Mouse (Mus musculus): ENCODE data around the gene Clic6. TPM values are rescaled to one million over a fixed set of nuclear protein-coding genes. Genes with fewer than 3 reads are reported as not detected.

Clic6 gene
- polyA plus RNA-seq, 1 experiment, result 0.02 TPM

DNA sequence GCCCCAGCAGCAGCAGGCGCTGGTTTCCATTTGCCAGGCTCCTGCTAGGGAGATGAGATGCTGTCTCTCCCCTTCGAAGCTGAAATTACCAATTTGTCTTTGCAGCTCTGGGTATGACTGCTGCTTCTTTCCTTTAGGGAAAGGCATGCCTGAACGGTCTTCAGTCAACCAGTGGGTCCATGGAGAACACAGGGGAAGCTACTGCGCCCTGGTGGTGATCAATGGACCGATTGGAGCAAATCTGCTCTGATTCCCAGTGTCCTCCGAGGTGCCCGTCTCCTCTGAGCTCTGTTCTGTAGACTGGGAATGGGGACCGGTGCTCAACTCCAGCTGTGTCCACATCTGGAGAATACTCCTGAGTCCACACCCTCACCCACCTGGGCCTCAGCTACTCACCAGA, 30.0 kb upstream of the Clic6 start:
- no peak for DNase-seq (ENCODE audit: low read depth in 1 of 2, low spot score in 2 of 2)
- Histone ChIP-seq H3K4me1 (ENCODE audit: control insufficient read depth, insufficient read depth, insufficient read length) (no peaks in the 10 kb centered on the region), H3K27ac (ENCODE audit: insufficient read depth, low read length) (no peak overlapping the region), H3K4me3 (ENCODE audit: extremely low read depth, insufficient read depth, insufficient read length) (no peak overlapping the region), H3K36me3 (ENCODE audit: control insufficient read depth, insufficient read depth, low read length) (no peaks in the 10 kb centered on the region; the same call in 1 of the 2 replicates), H3K27me3 (ENCODE audit: control insufficient read depth, insufficient read depth, low read length) (no peaks in the 10 kb centered on the region)
- WGBS, result 89% methylated on average over 8 of the region's 8 CpGs
- TF ChIP-seq CTCF (IDR thresholded peaks at IDR 0.05; ENCODE audit: extremely low read depth, insufficient read depth, insufficient read length, insufficient replicate concordance), result no peak
- no peak for TF ChIP-seq POLR2A (IDR thresholded peaks at IDR 0.05; ENCODE audit: low read depth, low read length)

DNA sequence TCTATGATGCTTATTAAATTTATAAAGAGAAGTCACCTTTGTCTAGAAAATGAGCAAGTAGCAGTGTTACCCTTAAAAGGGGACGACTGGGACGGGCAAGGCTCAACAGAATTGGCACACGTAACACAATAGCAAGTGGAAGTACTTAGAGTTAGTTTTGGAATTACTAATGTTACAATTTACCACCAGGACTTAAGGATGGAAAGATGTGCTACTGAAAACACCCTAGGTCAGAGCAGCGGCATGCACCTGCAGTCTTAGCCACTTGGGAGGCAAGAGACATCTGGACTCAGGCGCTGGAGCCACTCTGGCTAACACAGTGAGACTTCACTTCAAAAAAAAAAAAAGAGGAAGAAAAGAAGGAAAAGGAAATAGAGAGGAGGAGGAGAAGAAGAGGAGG, 29.6 kb upstream of the Clic6 start:
- Histone ChIP-seq H3K4me3 (ENCODE audit: extremely low read depth, insufficient read depth, insufficient read length) (no peak overlapping the region), H3K27me3 (ENCODE audit: control insufficient read depth, insufficient read depth, low read length) (no peaks in the 10 kb centered on the region), H3K4me1 (ENCODE audit: control insufficient read depth, insufficient read depth, insufficient read length) (no peaks in the 10 kb centered on the region), H3K27ac (ENCODE audit: insufficient read depth, low read length) (no peak overlapping the region), H3K36me3 (ENCODE audit: control insufficient read depth, insufficient read depth, low read length) (no peaks in the 10 kb centered on the region; the same call in 1 of the 2 replicates)
- no peak for DNase-seq (ENCODE audit: low read depth in 1 of 2, low spot score in 2 of 2)
- 82% methylated on average over 5 of the region's 5 CpGs for WGBS
- TF ChIP-seq CTCF (IDR thresholded peaks at IDR 0.05; ENCODE audit: extremely low read depth, insufficient read depth, insufficient read length, insufficient replicate concordance), result no peak

GRCm38 (mm10) chr16:92457594-92457993, 27.9 kb upstream of the Clic6 start:
- no peak overlapping the region for H3K27ac ChIP-seq (ENCODE audit: insufficient read depth, low read length)
- H3K27me3 ChIP-seq (ENCODE audit: control insufficient read depth, insufficient read depth, low read length), result no peaks in the 10 kb centered on the region
- DNase-seq (ENCODE audit: low read depth in 1 of 2, low spot score in 2 of 2), result peak; percentile 9 to 33
- no peak overlapping the region for H3K4me3 ChIP-seq (ENCODE audit: extremely low read depth, insufficient read depth, insufficient read length)
- 47% methylated on average over 7 of the region's 7 CpGs for WGBS
- no peaks in the 10 kb centered on the region for H3K4me1 ChIP-seq (ENCODE audit: control insufficient read depth, insufficient read depth, insufficient read length)
- no peaks in the 10 kb centered on the region for H3K36me3 ChIP-seq (ENCODE audit: control insufficient read depth, insufficient read depth, low read length)
- TF ChIP-seq POLR2A (IDR thresholded peaks at IDR 0.05; ENCODE audit: low read depth, low read length) (no peak), CTCF (IDR thresholded peaks at IDR 0.05; ENCODE audit: extremely low read depth, insufficient read depth, insufficient read length, insufficient replicate concordance) (peak; percentile 77; the same call in 1 of the 2 replicates)

- H3K27me3 ChIP-seq (ENCODE audit: control insufficient read depth, insufficient read depth, low read length), result no peaks in the 10 kb centered on the region
- no peaks in the 10 kb centered on the region for H3K36me3 ChIP-seq (ENCODE audit: control insufficient read depth, insufficient read depth, low read length)
- 89% methylated on average over 6 of the region's 6 CpGs for WGBS
- no peaks in the 10 kb centered on the region for H3K4me1 ChIP-seq (ENCODE audit: control insufficient read depth, insufficient read depth, insufficient read length)
- no peak for DNase-seq (ENCODE audit: low read depth in 1 of 2, low spot score in 2 of 2)
- no peak overlapping the region for H3K27ac ChIP-seq (ENCODE audit: insufficient read depth, low read length)
- TF ChIP-seq CTCF (IDR thresholded peaks at IDR 0.05; ENCODE audit: extremely low read depth, insufficient read depth, insufficient read length, insufficient replicate concordance) (no peak), POLR2A (IDR thresholded peaks at IDR 0.05; ENCODE audit: low read depth, low read length) (no peak)
- no peak overlapping the region for H3K4me3 ChIP-seq (ENCODE audit: extremely low read depth, insufficient read depth, insufficient read length)
Observed at GRCm38 (mm10) chr16:92461412-92461811, 24.1 kb upstream of the Clic6 start.

- no peaks in the 10 kb centered on the region for H3K27me3 ChIP-seq (ENCODE audit: control insufficient read depth, insufficient read depth, low read length)
- H3K27ac ChIP-seq (ENCODE audit: insufficient read depth, low read length), result no peak overlapping the region
- TF ChIP-seq CTCF (IDR thresholded peaks at IDR 0.05; ENCODE audit: extremely low read depth, insufficient read depth, insufficient read length, insufficient replicate concordance) (no peak), POLR2A (IDR thresholded peaks at IDR 0.05; ENCODE audit: low read depth, low read length) (no peak)
- 66% methylated on average over 14 of the region's 14 CpGs for WGBS
- H3K4me3 ChIP-seq (ENCODE audit: extremely low read depth, insufficient read depth, insufficient read length), result no peak overlapping the region
- no peaks in the 10 kb centered on the region for H3K36me3 ChIP-seq (ENCODE audit: control insufficient read depth, insufficient read depth, low read length)
- no peak for DNase-seq (ENCODE audit: low read depth in 1 of 2, low spot score in 2 of 2)
- no peaks in the 10 kb centered on the region for H3K4me1 ChIP-seq (ENCODE audit: control insufficient read depth, insufficient read depth, insufficient read length)
Observed at GRCm38 (mm10) chr16:92464390-92464972, 21.1 kb upstream of the Clic6 start.

DNA sequence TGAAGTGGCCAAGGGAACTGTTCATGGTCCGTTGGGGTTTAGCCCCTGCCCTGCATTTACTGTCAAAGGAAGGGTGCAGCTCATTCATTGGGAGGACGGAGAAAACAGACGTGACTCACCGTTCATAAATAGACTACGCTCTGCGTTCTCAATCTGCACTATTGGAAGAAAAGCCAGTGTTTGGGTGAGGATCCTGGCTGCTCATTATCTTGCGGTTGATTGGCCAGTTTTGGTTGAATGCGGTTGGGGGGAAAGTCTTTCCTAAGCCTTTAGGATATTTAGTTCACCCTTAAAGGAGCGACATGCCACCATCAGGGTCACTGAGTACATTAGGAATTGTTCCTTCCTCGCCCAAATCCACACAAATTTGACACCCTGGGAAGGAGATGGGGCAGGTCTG, 20.3 kb upstream of the Clic6 start:
- TF ChIP-seq CTCF (IDR thresholded peaks at IDR 0.05; ENCODE audit: extremely low read depth, insufficient read depth, insufficient read length, insufficient replicate concordance) (no peak), POLR2A (IDR thresholded peaks at IDR 0.05; ENCODE audit: low read depth, low read length) (no peak)
- H3K27ac ChIP-seq (ENCODE audit: insufficient read depth, low read length), result no peak overlapping the region
- WGBS, result 27% methylated on average over 10 of the region's 10 CpGs

More for the DNA sequence above, 20.3 kb upstream of the Clic6 start:
- Histone ChIP-seq H3K27me3 (ENCODE audit: control insufficient read depth, insufficient read depth, low read length) (no peaks in the 10 kb centered on the region), H3K4me1 (ENCODE audit: control insufficient read depth, insufficient read depth, insufficient read length) (no peaks in the 10 kb centered on the region), H3K4me3 (ENCODE audit: extremely low read depth, insufficient read depth, insufficient read length) (peak overlapping the region; percentile 80), H3K36me3 (ENCODE audit: control insufficient read depth, insufficient read depth, low read length) (no peaks in the 10 kb centered on the region)
- no peak for DNase-seq (ENCODE audit: low read depth in 1 of 2, low spot score in 2 of 2)
